Mouse (Mus musculus): Measurements from ENCODE around the gene 1700029F12Rik. TPM values are rescaled to one million over a fixed set of nuclear protein-coding genes. Genes with fewer than 3 reads are reported as not detected.

Gene 1700029F12Rik
- polyA plus RNA-seq, 1 experiment from 2014 or later, result not detected

Other genes starting within 250 kb of the 1700029F12Rik start
- gene Gcnt4, start 109.7 kb downstream of the 1700029F12Rik start, polyA plus RNA-seq (2014; fragmentation: Nextera tagmentation; extraction: Ambion mirVana), result 0.19 and 0.32 TPM in 2 replicates
- 14.2 and 15.2 TPM in 2 replicates for gene Fam169a, start 32.9 kb upstream of the 1700029F12Rik start, polyA plus RNA-seq (2014; fragmentation: Nextera tagmentation; extraction: Ambion mirVana)
- 0.24 and 0.45 TPM in 2 replicates for gene Gm6169, start 64.9 kb upstream of the 1700029F12Rik start, polyA plus RNA-seq (2014; fragmentation: Nextera tagmentation; extraction: Ambion mirVana)
- gene Gfm2, start 103.6 kb upstream of the 1700029F12Rik start, polyA plus RNA-seq (2014; fragmentation: Nextera tagmentation; extraction: Ambion mirVana), result 34.5 and 39.6 TPM in 2 replicates
- 72.3 and 73.1 TPM in 2 replicates for gene Nsa2, start 103.6 kb upstream of the 1700029F12Rik start, polyA plus RNA-seq (2014; fragmentation: Nextera tagmentation; extraction: Ambion mirVana)
- gene Hexb, start 164.0 kb upstream of the 1700029F12Rik start, polyA plus RNA-seq (2014; fragmentation: Nextera tagmentation; extraction: Ambion mirVana), result 25.3 and 26.7 TPM in 2 replicates
- 23.6 and 24.3 TPM in 2 replicates for gene Enc1, start 206.7 kb upstream of the 1700029F12Rik start, polyA plus RNA-seq (2014; fragmentation: Nextera tagmentation; extraction: Ambion mirVana)